Mouse (Mus musculus) C2C12 (cell line): ENCODE data around the gene Drp2.

ENCODE experiments used
- CTCF ChIP-seq: IDR thresholded peaks from one replicate; pipeline ENCODE4 v1.5.1; 2011; ENCODE audit not compliant: control insufficient read depth, insufficient read depth, insufficient read length
- MYOG ChIP-seq: IDR thresholded peaks from one replicate; pipeline ENCODE4 v1.6.1; 2011; ENCODE audit not compliant: control insufficient read depth, insufficient read length; ENCODE audit errors: extremely low read depth
- USF1 ChIP-seq: IDR thresholded peaks from one replicate; pipeline ENCODE4 v1.6.1; 2011; ENCODE audit warnings: low read depth, mild to moderate bottlenecking, control low read depth, moderate library complexity

GRCm38 (mm10) chrX:134424263-134424662, 19.9 kb downstream of the Drp2 start:
- TF ChIP-seq CTCF (no peak), MYOG (no peak), USF1 (no peak)
